Mouse (Mus musculus): ENCODE measurements around the gene Olfr169.
"Not testable (repeated sequence)": the region's sequence is repeated elsewhere in the genome, so short reads cannot be mapped to it uniquely, and the experiment has no call there.

Olfr169 gene

DNA sequence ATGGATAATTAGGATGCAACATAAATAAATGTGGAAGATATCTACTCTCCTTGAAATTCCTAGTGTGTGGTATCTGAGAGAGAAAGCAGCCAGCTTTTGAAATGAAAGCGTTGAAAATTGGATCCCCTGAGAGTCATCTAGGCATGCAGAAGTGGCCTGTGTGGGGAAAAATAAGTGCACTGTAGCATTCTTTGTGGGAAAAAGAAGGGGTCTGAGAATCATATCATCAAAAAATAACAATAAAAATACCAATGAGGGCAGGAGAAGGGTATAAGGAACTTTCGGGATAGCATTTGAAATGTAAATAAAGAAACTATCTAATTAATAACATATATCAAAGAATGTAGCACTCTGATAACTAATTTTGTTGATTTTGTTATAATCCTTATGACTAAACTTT is at the start of gene Olfr169:
Gene Olfr169 (minus strand): TSS at position 101 of the 400 bp plus-strand sequence.
- not testable (repeated sequence) for DNase-seq (ENCODE audit: low read depth, low spot score); H3K36me3 ChIP-seq (ENCODE audit: control insufficient read depth, insufficient read depth, low read length, poor library complexity, severe bottlenecking); H3K27me3 ChIP-seq (ENCODE audit: control insufficient read depth, insufficient read depth, low read length, poor library complexity, severe bottlenecking)

DNA sequence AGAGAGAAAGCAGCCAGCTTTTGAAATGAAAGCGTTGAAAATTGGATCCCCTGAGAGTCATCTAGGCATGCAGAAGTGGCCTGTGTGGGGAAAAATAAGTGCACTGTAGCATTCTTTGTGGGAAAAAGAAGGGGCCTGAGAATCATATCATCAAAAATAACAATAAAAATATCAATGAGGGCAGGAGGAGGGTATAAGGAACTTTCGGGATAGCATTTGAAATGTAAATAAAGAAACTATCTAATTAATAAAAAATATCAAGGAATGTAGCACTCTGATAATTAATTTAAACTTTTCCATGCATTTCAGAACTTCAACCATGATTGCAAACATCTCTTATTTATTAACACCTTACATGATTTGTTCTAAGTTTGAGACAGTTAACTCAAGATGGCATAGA is 40.2 kb upstream of the Olfr169 start, which contains the start of gene Olfr170:
Gene Olfr170 (minus strand): TSS at position 101 of the 400 bp plus-strand sequence.
- not testable (repeated sequence) for DNase-seq (ENCODE audit: low read depth, low spot score); H3K27me3 ChIP-seq (ENCODE audit: control insufficient read depth, insufficient read depth, low read length, poor library complexity, severe bottlenecking); H3K36me3 ChIP-seq (ENCODE audit: control insufficient read depth, insufficient read depth, low read length, poor library complexity, severe bottlenecking)

DNA sequence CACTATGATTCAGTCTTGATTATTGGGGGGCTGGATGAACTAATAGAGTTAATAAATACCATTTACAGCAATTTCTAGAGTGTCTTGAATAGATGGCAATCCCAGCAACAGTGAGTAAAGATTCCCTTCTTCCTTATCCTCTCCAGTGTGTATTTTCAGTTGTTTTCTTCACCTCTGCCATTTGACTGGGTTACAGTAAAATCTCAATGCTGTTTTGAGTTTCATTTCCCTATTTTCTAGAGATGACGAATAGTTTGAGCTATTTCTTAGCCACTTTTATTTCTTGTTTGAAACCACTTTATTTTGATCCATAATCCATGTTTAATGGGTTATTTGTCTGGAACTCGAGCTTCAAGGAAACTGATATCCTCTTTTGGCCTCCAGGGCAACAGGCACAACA is 31.6 kb upstream of the Olfr169 start:
- DNase-seq (ENCODE audit: low read depth, low spot score): no peak
- Histone ChIP-seq H3K36me3 (ENCODE audit: control insufficient read depth, insufficient read depth, low read length, poor library complexity, severe bottlenecking) (no peaks in the 10 kb centered on the region), H3K27me3 (ENCODE audit: control insufficient read depth, insufficient read depth, low read length, poor library complexity, severe bottlenecking) (no peaks in the 10 kb centered on the region)

DNA sequence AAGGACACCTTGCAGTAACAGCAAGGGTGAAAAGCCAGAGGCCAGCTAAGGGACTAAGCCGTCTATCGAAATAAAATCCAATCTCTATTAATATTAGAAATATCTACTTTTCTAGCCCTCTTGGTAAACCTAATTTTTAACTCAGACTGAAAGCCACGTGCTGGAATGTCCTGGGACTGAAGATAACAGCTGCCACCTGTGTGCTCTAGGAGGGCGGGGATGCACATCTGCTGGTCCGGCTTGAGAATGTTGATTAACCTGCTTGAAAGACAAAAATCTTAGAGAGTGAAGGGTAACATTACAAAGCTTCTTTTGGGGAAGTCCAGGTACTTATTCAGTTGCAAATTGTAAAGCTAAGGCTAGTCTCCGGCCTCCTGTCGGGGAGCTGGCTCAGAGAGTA is 18.2 kb downstream of the Olfr169 start:
- H3K36me3 ChIP-seq (ENCODE audit: control insufficient read depth, insufficient read depth, low read length, poor library complexity, severe bottlenecking); H3K27me3 ChIP-seq (ENCODE audit: control insufficient read depth, insufficient read depth, low read length, poor library complexity, severe bottlenecking); DNase-seq (ENCODE audit: low read depth, low spot score): not testable (repeated sequence)

DNA sequence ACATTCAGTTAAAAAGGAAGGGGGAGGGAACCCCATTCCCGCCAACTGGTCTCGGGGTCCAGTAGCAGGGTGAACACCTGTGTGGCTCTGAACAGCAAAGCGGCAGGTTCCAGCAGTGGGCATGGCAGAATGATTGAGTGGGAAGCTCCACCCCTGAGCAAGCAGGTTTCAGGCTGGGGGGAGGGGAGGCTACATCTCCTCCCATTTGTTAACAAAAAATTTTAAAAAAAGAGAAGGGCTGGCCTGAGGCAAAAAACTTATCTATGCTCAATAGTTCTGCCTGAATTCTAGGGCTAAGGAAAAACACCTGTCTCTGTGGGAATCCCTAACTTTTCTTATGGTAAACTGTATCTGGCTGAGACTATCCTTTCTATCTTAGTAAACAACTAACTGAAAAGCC is 19.4 kb downstream of the Olfr169 start:
- DNase-seq (ENCODE audit: low read depth, low spot score); H3K27me3 ChIP-seq (ENCODE audit: control insufficient read depth, insufficient read depth, low read length, poor library complexity, severe bottlenecking); H3K36me3 ChIP-seq (ENCODE audit: control insufficient read depth, insufficient read depth, low read length, poor library complexity, severe bottlenecking): not testable (repeated sequence)

DNA sequence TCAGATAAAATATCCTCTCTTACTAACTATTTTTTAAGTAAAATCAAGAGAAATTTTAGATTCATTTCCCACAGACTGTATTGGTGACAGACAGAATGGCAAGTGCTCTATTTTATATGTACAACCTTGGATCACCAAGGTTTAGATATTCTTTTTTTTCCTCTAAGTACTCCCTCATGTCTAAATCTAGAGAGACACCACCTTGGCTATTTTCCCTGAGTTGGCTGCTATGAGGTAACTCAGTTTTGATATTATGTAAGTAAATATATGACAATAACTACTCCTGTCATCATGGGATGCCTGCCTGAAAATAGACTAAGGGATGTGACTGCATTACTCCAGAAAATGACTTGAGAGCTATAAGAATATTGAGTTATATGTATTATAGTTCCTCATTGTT is 36.2 kb downstream of the Olfr169 start, which contains the start of gene Olfr168:
Gene Olfr168 (minus strand): TSS at position 101 of the 400 bp plus-strand sequence.
- DNase-seq (ENCODE audit: low read depth, low spot score): no peak
- Histone ChIP-seq H3K36me3 (ENCODE audit: control insufficient read depth, insufficient read depth, low read length, poor library complexity, severe bottlenecking) (no peaks in the 10 kb centered on the region), H3K27me3 (ENCODE audit: control insufficient read depth, insufficient read depth, low read length, poor library complexity, severe bottlenecking) (no peaks in the 10 kb centered on the region)

DNA sequence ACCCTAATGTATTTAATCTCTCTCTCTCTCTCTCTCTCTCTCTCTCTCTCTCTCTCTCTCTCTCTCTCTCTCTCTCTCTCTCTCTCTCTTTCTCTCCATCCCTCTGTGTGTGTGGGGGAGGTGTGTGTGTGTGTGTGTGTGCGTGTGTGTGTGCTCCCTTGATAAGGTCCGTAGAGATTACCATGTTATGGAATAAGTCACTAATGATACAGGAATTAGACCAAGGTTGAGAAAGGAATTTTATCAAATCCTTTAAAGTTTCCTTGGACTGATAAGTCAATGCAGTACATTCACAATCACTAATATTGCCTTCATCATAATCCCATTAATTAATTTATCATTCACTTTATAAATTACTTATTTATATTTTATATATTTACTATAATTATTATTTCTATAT is 49.4 kb downstream of the Olfr169 start, which contains the start of gene Olfr167:
Gene Olfr167 (minus strand): TSS at position 101 of the 400 bp plus-strand sequence.
- Histone ChIP-seq H3K36me3 (ENCODE audit: control insufficient read depth, insufficient read depth, low read length, poor library complexity, severe bottlenecking) (no peaks in the 10 kb centered on the region), H3K27me3 (ENCODE audit: control insufficient read depth, insufficient read depth, low read length, poor library complexity, severe bottlenecking) (no peaks in the 10 kb centered on the region)
- no peak for DNase-seq (ENCODE audit: low read depth, low spot score)

Measured in splenic B cell, adult 2 months (primary cell).